Mouse (Mus musculus) urinary bladder, postnatal 14 days (tissue): ENCODE data around the gene Calr.
"Not testable (repeated sequence)": the region's sequence is repeated elsewhere in the genome, so short reads cannot be mapped to it uniquely, and the experiment has no call there.

Experiments used
- DNase-seq: peaks from one replicate; pipeline ENCODE4 v3.0.0; 2021; ENCODE audit warnings: low spot score

Gene Calr

DNA sequence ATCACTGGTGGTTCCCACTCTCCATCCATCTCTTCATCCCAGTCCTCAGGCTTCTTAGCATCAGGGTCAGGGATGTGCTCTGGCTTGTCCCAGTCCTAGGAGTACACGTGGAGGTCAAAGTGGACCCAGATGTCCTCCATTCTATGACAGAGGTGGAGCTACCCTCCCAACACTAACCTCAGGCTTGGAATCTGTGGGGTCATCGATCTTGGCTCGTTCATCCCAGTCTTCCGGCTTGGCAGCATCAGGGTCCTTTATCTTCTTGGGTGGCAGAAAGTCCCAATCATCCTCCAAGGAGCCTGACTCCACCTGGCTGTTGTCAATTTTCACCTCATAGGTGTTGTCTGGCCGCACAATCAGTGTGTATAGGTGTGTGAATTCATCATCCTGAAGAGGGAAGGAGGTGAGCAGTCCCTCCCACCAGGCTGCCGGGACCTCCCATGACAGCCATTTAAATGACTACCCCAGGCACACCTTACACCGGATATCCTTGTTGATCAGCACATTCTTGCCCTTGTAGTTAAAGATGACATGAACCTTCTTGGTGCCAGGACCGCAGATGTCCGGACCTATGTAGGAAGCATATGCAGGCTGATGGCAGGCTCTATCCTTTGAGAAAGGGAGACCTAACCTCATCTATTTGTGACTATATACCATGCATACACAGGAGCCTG is 2.2 kb downstream of the Calr start:
- DNase-seq, result no peak

DNA sequence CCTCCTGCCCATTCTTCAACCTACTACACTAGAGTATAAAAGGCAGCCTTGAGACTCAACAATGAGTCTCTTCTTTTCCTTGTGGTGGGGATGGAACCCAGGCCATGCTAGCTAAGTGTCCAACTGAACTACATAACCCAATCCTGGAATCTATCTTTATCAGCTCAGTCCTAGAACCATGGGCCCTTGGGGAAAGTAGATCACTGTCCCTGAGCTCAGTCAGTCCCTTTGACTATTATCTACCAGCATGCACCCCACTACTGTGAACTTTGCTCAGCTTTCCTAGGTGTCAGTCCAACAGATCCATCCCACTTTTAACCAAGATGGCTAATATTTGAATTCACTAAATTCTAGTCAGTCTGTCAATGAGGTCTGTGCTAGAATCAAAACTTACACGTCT is 5.2 kb downstream of the Calr start:
- DNase-seq, result no peak

- DNase-seq, result peak; percentile 91
Measured at GRCm38 (mm10) chr8:84840248-84840999, 6.3 kb downstream of the Calr start, which contains the start of gene Rad23a. TSS of gene Rad23a (minus strand) at chr8:84840665.

DNA sequence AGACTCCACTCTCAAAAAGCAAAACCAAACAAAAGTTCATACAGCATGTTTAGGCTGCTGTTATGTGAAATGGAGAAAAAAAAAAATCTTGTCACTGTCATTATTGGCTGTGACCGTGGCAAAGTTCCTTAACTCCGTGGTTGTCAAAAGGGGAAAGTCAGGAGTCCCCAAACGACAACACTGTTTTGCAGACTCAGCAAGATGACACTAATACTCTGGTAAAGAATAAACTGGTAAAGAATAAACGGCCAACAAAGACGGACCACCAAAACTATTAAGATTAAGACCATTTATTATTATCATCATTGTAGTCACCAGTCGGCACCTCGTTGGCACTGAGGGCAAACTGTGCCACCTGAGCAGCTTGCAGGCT is 6.9 kb downstream of the Calr start:
- no peak for DNase-seq

DNA sequence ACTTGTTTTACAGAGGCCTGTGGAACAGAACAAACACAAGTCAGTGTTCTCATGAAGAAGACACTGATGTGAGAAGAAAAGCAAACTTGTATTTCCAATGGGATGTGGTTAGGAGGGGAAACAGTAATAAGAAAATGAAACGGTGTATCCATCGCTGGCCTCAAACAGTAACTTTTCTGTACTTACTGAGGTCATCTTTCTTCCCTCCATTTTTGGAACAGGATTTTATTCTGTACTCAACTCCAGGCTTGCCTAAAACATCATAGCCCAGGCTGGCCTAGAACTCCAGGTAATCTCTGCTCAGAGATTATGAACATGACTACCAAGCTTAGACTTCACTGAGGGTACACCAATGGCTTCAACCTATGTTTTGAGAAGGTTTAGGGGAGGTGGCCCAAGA is 7.3 kb downstream of the Calr start:
- DNase-seq, result no peak

- DNase-seq, result no peak
Measured at GRCm38 (mm10) chr8:84838513-84838912, 8.2 kb downstream of the Calr start.

DNA sequence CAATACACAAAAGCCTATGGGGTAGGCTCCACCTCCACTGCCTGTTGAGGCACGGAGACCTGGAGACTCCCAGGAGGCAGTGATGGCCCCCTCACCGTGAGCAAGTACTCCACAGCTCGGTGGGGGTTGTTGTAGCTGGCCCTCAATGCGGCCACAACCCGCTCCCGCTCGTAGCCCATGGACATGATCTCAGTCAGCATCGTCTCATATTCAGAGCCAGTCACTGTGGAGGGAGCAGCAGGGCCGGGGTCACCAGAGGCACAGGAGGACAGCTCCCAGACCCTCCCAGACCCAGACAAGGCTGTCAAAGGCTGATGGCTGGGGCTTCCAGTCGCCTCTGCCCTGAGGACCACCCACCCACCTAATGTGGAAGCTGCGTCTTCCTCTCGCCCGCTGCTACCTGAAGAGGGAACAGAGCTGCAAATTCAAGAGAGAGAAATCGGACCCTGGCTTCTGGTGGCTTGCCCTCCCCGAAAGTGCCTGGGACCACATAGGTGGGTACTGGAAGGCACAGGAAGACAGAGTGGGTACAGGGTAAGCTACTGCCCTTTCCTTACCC is 8.7 kb downstream of the Calr start:
- DNase-seq, result no peak

GRCm38 (mm10) chr8:84837149-84837911 is 9.4 kb downstream of the Calr start:
- no peak for DNase-seq

- no peak for DNase-seq
Measured at GRCm38 (mm10) chr8:84834866-84835855, 11.6 kb downstream of the Calr start.

DNA sequence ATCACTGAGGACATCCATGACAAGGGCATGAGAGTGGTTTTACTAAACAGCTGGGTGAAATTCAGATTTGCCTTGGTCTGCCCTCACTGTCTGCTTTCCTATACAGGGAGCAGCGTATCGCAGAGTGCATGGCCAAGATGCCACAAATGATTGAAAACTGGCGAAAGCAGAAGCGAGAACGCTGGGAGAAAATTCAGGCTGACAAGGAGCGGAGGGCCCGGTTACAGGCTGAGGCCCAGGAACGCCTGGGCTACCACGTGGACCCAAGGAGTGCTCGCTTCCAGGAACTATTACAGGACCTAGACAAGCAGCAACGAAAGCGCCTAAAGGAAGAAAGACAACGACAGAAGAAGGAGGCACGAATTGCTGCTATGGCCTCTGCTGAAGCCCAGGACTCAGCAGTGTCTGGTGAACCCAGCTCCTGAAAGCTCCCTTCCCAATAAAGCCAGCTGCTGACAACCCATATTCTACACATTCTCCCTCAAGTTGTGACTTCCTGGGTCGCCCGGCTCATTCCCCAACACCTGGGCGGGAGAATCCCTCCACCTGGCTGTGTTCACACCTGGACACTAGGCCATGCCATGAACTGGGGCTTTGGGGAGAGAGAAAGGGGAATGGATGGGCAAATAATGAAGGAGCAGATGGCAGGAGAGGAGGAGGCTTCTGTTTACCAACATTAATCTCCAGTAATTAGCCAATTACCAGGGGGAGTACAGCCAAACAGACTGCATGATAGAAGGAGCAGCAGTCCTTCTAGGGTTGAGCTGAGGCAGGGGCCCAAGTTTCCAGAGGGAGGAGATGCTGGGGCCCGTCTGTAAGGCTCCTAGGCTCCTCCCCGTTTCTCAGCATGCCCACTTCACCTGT is 12.5 kb downstream of the Calr start:
- no peak for DNase-seq

DNA sequence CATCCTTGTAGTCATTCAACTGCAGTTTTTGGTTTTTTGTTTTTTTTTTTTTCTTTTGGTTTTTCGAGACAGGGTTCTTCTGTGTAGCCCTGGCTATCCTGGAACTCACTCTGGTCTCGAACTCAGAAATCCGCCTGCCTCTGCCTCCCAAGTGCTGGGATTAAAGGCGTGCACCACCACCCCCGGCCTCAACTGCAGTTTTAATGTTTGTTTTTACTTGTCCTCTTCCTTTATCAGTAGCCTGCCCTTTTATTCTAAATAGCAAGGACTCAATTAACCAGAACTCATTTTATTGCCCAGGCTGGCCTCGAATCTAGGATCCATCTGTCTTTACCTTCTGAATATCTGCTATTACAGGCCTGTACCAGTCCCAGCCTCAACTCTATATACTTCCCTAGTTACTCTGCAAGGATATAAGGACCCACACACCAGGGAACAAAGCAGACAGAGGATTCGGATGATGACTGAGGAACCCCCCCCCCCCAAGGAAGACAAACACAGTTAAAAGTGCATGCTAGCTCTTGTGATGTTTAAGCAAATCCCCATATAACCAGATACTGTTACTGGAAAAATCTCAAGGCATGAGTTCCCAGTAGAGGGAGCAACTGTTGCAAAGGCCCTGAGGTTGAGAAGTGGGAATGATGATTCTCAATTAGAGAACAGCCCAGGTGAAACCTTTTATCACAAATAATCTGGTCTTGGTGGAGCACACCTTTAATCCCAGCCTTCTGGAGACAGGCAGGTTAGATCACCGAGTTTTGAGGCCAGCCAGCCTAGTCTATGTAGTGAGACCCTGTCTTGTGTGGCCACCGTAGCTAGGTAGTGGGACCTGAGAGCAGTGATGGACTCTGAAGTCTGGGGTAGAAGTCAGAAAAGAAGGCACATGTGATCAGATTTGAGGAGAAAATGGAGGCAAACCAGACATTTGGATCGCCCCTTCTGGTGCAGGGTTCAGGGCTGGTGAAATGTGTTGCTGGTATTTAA is 13.7 kb downstream of the Calr start:
- no peak for DNase-seq

GRCm38 (mm10) chr8:84832034-84832717 is 14.6 kb downstream of the Calr start:
- DNase-seq, result peak; percentile 79

- DNase-seq, result no peak
Measured at GRCm38 (mm10) chr8:84831490-84831889, 15.2 kb downstream of the Calr start, which contains the start of gene Gadd45gip1. TSS of gene Gadd45gip1 (plus strand) at chr8:84831522.

DNA sequence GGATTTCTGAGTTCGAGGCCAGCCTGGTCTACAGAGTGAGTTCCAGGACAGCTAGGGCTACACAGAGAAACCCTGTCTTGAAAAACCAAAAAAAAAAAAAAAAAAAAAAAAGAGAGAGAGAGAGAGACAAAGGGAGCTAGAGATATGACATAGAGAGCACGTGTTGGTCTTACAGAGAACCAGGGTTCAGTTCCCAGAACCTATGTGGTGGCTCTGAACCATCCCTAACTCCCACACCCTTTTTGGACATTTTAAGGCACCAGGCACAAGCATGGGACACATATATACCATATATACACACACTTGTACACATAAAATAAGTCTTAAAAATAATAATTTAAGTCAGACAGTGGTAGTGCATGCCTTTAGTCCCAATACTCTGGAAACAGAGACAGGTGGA is 20.2 kb downstream of the Calr start:
- not testable (repeated sequence) for DNase-seq

DNA sequence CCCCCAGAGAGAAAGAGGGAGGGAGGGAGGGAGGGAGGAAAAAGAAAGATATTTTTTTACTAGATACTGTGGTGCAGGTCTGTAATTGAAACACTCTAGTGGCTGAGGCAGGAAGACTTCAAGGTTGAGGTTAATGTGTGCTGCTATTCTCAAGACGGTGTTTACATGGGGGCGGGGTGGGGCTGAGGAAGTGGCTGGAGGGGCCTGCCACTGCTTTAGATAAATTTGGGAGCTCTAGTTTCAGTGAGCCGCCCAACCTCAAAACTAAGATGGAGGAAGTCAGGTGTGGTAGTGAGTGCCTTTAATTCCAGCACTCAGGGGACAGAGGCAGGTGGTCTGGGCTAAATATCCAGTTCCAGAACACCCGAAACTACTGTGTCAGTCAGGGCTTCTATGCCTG is 21.1 kb downstream of the Calr start:
- no peak for DNase-seq

GRCm38 (mm10) chr8:84823653-84824052 is 23.1 kb downstream of the Calr start:
- peak; percentile 61 for DNase-seq

DNA sequence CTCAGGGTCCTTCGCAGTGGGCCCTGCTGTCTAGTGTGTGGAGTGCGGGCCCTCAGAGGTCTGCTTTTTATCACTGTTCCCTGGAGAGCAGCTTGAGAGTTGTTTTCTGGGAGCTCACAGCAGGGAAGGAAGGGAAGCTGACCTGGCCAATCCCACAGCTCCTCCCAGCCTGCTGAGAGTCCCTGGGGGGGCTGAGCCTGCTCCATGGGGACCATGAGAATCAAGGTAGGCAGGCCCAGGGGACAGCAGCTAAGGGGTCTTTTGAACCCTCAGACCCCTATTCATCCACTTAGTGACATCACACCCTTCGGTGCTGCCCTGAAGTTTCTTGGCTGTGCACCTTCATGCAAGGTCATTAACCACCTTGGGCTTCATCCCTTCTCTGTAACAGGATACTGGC is 24.0 kb downstream of the Calr start, which contains the start of gene Dand5:
Gene Dand5, minus strand, starts transcription at position 101 of the 400 bp plus-strand sequence.
- DNase-seq, result no peak

DNA sequence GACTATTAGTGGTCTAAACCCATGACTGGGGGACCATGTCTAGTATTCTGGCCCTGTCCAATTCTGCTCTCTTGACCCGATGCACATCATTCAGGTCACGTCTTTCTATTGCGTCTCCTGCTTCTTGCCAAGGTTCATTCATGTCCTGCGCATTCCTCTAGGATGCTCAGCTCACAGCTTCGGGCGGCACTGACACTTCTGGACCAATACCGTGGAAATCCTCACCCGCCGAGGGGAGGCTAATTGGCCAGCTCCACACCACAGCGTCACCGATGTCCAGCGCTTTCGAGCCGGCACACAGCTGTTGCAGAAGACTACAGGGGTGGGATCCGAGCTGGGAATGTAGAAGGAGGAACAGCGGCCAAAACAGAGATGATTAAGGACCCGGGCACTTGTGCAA is 30.6 kb downstream of the Calr start:
- DNase-seq, result no peak
